Mouse (Mus musculus) C2C12 (cell line): ENCODE measurements at regions not wholly inside any gene's neighbourhood (a gene's known extent, or its start where the extent isn't known, plus 50 kb on each side); places are given as distances from the start of the nearest gene placed in this dataset.

Experiments
- CEBPB ChIP-seq: IDR thresholded peaks from one replicate; pipeline ENCODE4 v1.6.1; 2011; ENCODE audit warnings: low read depth, mild to moderate bottlenecking, control low read depth, moderate library complexity
- CTCF ChIP-seq: IDR thresholded peaks from one replicate; pipeline ENCODE4 v1.5.1; 2011; ENCODE audit not compliant: control insufficient read depth, insufficient read depth, insufficient read length
- FOSL1 ChIP-seq: IDR thresholded peaks from one replicate; pipeline ENCODE4 v1.8.0; 2011; ENCODE audit warnings: mild to moderate bottlenecking, low read length; ENCODE audit not compliant: poor library complexity, insufficient read depth, severe bottlenecking
- MAX ChIP-seq: IDR thresholded peaks from one replicate; pipeline ENCODE4 v1.6.1; 2011; ENCODE audit warnings: mild to moderate bottlenecking, control low read depth
- MYOD1 ChIP-seq: IDR thresholded peaks from one replicate; pipeline ENCODE4 v1.6.1; 2011; ENCODE audit warnings: low read depth; ENCODE audit not compliant: control insufficient read depth, insufficient read length
- MYOG ChIP-seq: IDR thresholded peaks from one replicate; pipeline ENCODE4 v1.6.1; 2011; ENCODE audit not compliant: control insufficient read depth, insufficient read length; ENCODE audit errors: extremely low read depth
- USF1 ChIP-seq: IDR thresholded peaks from one replicate; pipeline ENCODE4 v1.6.1; 2011; ENCODE audit warnings: low read depth, mild to moderate bottlenecking, control low read depth, moderate library complexity

DNA sequence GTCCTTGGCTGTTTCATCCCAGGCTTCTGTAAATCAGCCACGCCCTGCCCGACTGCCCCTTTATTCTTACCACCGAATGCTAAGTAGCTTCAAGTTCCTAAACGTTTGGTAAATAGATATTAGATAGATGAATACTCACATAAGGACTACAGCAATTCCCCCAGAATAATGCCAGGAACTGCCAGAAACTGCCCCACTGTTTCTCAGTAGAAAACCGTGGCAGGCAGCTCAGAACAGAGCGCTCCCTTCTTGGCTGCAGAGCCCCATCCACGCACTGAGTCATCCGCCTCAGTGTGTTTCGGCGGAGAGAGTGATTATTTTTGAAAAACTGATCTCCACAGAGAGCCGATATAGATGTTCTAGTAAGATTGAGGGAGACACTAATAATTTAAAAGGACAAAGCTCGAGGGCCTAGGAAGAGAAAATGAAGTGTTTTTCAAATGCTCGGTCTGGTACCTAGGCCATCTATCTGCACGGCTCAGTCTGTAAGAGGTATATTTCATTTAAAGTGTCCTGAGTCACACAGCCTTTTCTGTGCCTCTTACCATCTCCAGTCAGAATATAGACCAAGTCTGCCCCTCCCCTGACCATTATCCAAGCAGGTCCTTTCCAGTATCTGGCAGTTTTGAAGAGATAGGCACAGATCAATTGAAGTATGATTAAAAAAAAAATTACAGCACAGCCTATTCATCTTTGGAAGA lies 94.4 kb upstream of the Gm47985 start:
- no peak for TF ChIP-seq CTCF
- TF ChIP-seq MYOD1, result no peak
- no peak for TF ChIP-seq USF1
- TF ChIP-seq MAX, result no peak
- no peak for TF ChIP-seq FOSL1
- no peak for TF ChIP-seq MYOG
- no peak for TF ChIP-seq CEBPB
